Mouse (Mus musculus): ENCODE measurements around the gene Slc25a53. TPM values are rescaled to one million over a fixed set of nuclear protein-coding genes. Genes with fewer than 3 reads are reported as not detected.

Slc25a53 gene
- polyA plus RNA-seq, 1 experiment from 2014 or later = 5.2 TPM

DNA sequence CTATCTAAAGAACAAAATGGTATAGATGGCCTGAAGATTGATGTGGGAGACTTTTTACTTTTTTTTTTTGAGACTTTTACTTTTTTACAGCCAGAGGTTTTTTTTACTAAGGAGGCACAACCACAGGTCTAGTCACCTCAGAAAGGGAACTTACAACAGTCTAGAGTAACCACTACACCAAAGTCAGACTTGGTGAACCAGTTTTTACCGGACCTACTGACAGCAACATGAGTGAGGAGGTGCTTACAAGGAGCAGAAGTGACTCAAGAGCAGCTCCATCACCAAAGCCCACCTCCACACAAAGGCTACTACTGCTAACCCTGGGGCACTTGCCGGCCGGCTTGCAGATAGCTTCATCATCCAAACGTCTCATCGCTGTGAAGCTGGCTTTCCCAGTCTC is 6.4 kb downstream of the Slc25a53 start:
- Histone ChIP-seq H3K36me3 (ENCODE audit: control insufficient read depth, insufficient read depth, low read length) (0 out of 2 replicates have a peak, but pooled peaks cover 15% of the 10 kb centered on the region), H3K4me1 (ENCODE audit: control insufficient read depth in 2 of 2, insufficient read depth in 2 of 2, low read length in 2 of 2) (no peaks in the 10 kb centered on the region), H3K9me3 (ENCODE audit: control insufficient read depth, low read length) (no peaks in the 10 kb centered on the region), H3K27me3 (ENCODE audit: control insufficient read depth, insufficient read depth, low read length) (no peaks in the 10 kb centered on the region), H3K4me3 (ENCODE audit: control insufficient read depth in 1 of 2, insufficient read depth in 1 of 2, low read depth in 1 of 2, low read length in 2 of 2) (no peak overlapping the region), H3K27ac (replicated peaks in 1 of 2; ENCODE audit: control insufficient read depth in 1 of 2, insufficient read depth in 1 of 2, low read depth in 2 of 2, low read length in 2 of 2) (no peak overlapping the region), H3K9ac (ENCODE audit: low read length) (no peak overlapping the region), H3K4me2 (ENCODE audit: low read length) (no peak overlapping the region)
- ATAC-seq (ENCODE audit: insufficient number of reproducible peaks, insufficient read depth, low FRiP score, low read depth) = no peak
- WGBS = 85% methylated on average over 5 of the region's 5 CpGs

- ATAC-seq (ENCODE audit: insufficient number of reproducible peaks, insufficient read depth, low FRiP score, low read depth) = no peak
- 94% methylated on average over 8 of the region's 8 CpGs for WGBS
These were observed 7.2 kb downstream of the Slc25a53 start for GRCm38 (mm10) chrX:137030916-137031315.

DNA sequence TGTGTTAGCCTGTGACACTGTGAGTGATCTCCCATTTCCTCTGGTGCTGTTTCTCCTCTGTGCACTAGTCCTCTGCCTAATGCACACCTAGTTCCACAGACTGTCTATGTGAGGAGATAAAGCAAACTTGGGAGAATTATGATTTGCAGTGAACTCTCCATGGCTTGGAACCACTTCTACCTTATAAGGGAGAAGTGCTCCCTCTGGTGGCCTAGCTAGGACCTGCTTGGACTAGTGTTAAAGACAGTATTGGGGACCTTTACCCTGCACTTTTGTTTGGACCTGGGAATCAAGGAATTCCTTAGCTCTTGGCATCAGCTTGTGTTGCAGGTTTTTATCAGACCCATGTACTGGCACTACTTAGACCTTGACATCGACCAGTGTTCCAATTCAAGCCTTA is 18.8 kb downstream of the Slc25a53 start:
- H3K27me3 ChIP-seq (ENCODE audit: control insufficient read depth, insufficient read depth, low read length) = no peaks in the 10 kb centered on the region
- no peaks in the 10 kb centered on the region for H3K4me1 ChIP-seq (ENCODE audit: control insufficient read depth in 2 of 2, insufficient read depth in 2 of 2, low read length in 2 of 2)
- H3K4me2 ChIP-seq (ENCODE audit: low read length) = no peak overlapping the region
- 19% methylated on average over 1 of the region's 1 CpGs for WGBS
- no peak overlapping the region for H3K4me3 ChIP-seq (ENCODE audit: control insufficient read depth in 1 of 2, insufficient read depth in 1 of 2, low read depth in 1 of 2, low read length in 2 of 2)
- H3K27ac ChIP-seq (replicated peaks in 1 of 2; ENCODE audit: control insufficient read depth in 1 of 2, insufficient read depth in 1 of 2, low read depth in 2 of 2, low read length in 2 of 2) = no peak overlapping the region
- H3K9me3 ChIP-seq (ENCODE audit: control insufficient read depth, low read length) = no peaks in the 10 kb centered on the region
- peaks cover 5% of the 10 kb centered on the region for H3K36me3 ChIP-seq (ENCODE audit: control insufficient read depth, insufficient read depth, low read length)
- no peak overlapping the region for H3K9ac ChIP-seq (ENCODE audit: low read length)
- ATAC-seq (ENCODE audit: insufficient number of reproducible peaks, insufficient read depth, low FRiP score, low read depth) = no peak

More at GRCm38 (mm10) chrX:137030916-137031315, 7.2 kb downstream of the Slc25a53 start:
- Histone ChIP-seq H3K27me3 (ENCODE audit: control insufficient read depth, insufficient read depth, low read length) (no peaks in the 10 kb centered on the region), H3K4me3 (ENCODE audit: control insufficient read depth in 1 of 2, insufficient read depth in 1 of 2, low read depth in 1 of 2, low read length in 2 of 2) (no peak overlapping the region), H3K36me3 (ENCODE audit: control insufficient read depth, insufficient read depth, low read length) (0 out of 2 replicates have a peak, but pooled peaks cover 19% of the 10 kb centered on the region), H3K4me2 (ENCODE audit: low read length) (no peak overlapping the region), H3K4me1 (ENCODE audit: control insufficient read depth in 2 of 2, insufficient read depth in 2 of 2, low read length in 2 of 2) (no peaks in the 10 kb centered on the region), H3K9me3 (ENCODE audit: control insufficient read depth, low read length) (no peaks in the 10 kb centered on the region), H3K27ac (replicated peaks in 1 of 2; ENCODE audit: control insufficient read depth in 1 of 2, insufficient read depth in 1 of 2, low read depth in 2 of 2, low read length in 2 of 2) (no peak overlapping the region), H3K9ac (ENCODE audit: low read length) (no peak overlapping the region)

DNA sequence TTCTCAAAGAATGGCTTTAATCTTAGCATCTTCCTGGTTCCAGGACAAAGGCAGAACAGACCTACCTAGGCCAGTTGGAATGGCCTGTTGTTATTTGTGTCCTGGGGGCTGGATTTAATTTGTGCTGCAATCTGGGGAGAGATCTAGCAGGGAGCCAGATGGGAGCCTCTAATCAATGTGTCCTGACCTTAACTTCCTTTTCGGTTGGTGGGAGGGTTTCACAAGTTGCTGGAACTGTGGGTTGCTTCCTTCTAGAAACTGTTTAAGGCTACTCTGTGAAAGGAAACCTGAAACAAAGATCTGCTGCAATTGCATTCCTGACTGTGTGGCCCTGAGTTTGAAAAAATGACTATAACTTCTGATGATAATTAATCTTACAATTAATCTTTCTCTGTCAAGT is 20.4 kb downstream of the Slc25a53 start:
- H3K9me3 ChIP-seq (ENCODE audit: control insufficient read depth, low read length) = no peaks in the 10 kb centered on the region
- H3K36me3 ChIP-seq (ENCODE audit: control insufficient read depth, insufficient read depth, low read length) = peaks cover 16% of the 10 kb centered on the region
- no peaks in the 10 kb centered on the region for H3K27me3 ChIP-seq (ENCODE audit: control insufficient read depth, insufficient read depth, low read length)
- H3K4me2 ChIP-seq (ENCODE audit: low read length) = no peak overlapping the region
- no peak for ATAC-seq (ENCODE audit: insufficient number of reproducible peaks, insufficient read depth, low FRiP score, low read depth)
- no peaks in the 10 kb centered on the region for H3K4me1 ChIP-seq (ENCODE audit: control insufficient read depth in 2 of 2, insufficient read depth in 2 of 2, low read length in 2 of 2)
- H3K4me3 ChIP-seq (ENCODE audit: control insufficient read depth in 1 of 2, insufficient read depth in 1 of 2, low read depth in 1 of 2, low read length in 2 of 2) = no peak overlapping the region
- no peak overlapping the region for H3K27ac ChIP-seq (replicated peaks in 1 of 2; ENCODE audit: control insufficient read depth in 1 of 2, insufficient read depth in 1 of 2, low read depth in 2 of 2, low read length in 2 of 2)
- H3K9ac ChIP-seq (ENCODE audit: low read length) = no peak overlapping the region
- 72% methylated on average over 1 of the region's 1 CpGs for WGBS

DNA sequence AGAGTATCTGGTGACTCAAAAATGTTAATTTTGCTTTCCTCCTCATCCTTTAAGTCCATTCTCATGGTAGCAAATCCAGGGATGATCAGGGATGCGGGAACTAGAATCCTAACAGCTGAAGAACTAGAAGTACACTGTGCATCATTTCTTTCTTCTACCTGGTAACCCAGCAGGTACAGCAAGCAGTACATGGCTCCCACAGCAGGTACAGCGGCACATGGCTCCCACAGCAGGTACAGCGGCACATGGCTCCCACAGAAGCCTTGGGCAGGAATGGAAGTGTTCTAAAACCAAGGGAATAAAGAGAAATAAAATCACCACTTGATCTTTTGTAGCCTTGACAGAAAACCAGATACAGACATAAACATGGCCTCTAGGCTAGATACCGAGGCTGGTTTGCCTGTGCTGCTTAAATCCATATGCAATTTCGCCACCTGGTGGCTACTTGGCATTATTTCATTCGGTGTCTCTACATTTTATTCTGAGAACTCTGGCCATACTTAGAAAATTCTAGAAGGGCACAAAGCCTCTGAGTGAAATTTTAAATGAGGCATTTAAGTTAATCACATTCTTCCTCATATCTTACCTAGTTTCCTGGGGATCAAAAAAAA is 22.9 kb downstream of the Slc25a53 start:
- Histone ChIP-seq H3K9ac (ENCODE audit: low read length) (no peak overlapping the region), H3K4me3 (ENCODE audit: control insufficient read depth in 1 of 2, insufficient read depth in 1 of 2, low read depth in 1 of 2, low read length in 2 of 2) (no peak overlapping the region), H3K4me2 (ENCODE audit: low read length) (no peak overlapping the region), H3K27ac (replicated peaks in 1 of 2; ENCODE audit: control insufficient read depth in 1 of 2, insufficient read depth in 1 of 2, low read depth in 2 of 2, low read length in 2 of 2) (no peak overlapping the region), H3K4me1 (ENCODE audit: control insufficient read depth in 2 of 2, insufficient read depth in 2 of 2, low read length in 2 of 2) (no peaks in the 10 kb centered on the region), H3K36me3 (ENCODE audit: control insufficient read depth, insufficient read depth, low read length) (peaks cover 19% of the 10 kb centered on the region), H3K27me3 (ENCODE audit: control insufficient read depth, insufficient read depth, low read length) (no peaks in the 10 kb centered on the region), H3K9me3 (ENCODE audit: control insufficient read depth, low read length) (no peaks in the 10 kb centered on the region)
- ATAC-seq (ENCODE audit: insufficient number of reproducible peaks, insufficient read depth, low FRiP score, low read depth) = no peak
- 46% methylated on average over 6 of the region's 6 CpGs for WGBS

DNA sequence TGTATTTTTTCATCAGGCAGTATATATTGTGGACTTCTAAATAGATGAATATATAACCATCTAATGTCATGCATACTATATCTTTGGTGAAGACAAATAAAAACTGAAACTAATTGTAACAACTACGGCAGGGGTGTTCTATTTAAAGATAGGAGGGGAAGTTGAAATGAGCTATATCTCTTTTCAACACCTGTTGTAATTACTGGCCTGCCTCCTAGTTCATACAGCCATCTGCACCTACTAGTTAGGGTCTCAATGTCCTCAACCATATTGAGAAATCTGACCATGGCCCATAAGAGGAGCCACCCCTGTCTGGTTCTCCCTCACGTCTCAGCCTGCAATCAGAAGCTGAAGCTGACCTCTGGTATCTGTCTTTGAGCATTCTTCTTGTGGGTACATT is 41.8 kb downstream of the Slc25a53 start:
- no peaks in the 10 kb centered on the region; a peak in 1 of 4 replicates for H3K4me1 ChIP-seq (ENCODE audit: control insufficient read depth in 2 of 2, insufficient read depth in 2 of 2, low read length in 2 of 2)
- WGBS = 81% methylated on average over 2 of the region's 2 CpGs
- no peak overlapping the region for H3K4me2 ChIP-seq (ENCODE audit: low read length)
- H3K4me3 ChIP-seq (ENCODE audit: control insufficient read depth in 1 of 2, insufficient read depth in 1 of 2, low read depth in 1 of 2, low read length in 2 of 2) = no peak overlapping the region
- H3K9ac ChIP-seq (ENCODE audit: low read length) = no peak overlapping the region
- 0 out of 2 replicates have a peak, but pooled peaks cover 3% of the 10 kb centered on the region for H3K36me3 ChIP-seq (ENCODE audit: control insufficient read depth, insufficient read depth, low read length)
- H3K9me3 ChIP-seq (ENCODE audit: control insufficient read depth, low read length) = no peaks in the 10 kb centered on the region
- H3K27ac ChIP-seq (replicated peaks in 1 of 2; ENCODE audit: control insufficient read depth in 1 of 2, insufficient read depth in 1 of 2, low read depth in 2 of 2, low read length in 2 of 2) = no peak overlapping the region
- no peaks in the 10 kb centered on the region for H3K27me3 ChIP-seq (ENCODE audit: control insufficient read depth, insufficient read depth, low read length)
- ATAC-seq (ENCODE audit: insufficient number of reproducible peaks, insufficient read depth, low FRiP score, low read depth) = no peak

GRCm38 (mm10) chrX:136993641-136994040 is 44.5 kb downstream of the Slc25a53 start:
- WGBS = 30% methylated on average over 14 of the region's 14 CpGs
- Histone ChIP-seq H3K4me3 (ENCODE audit: control insufficient read depth in 1 of 2, insufficient read depth in 1 of 2, low read depth in 1 of 2, low read length in 2 of 2) (no peak overlapping the region; a peak in 1 of 4 replicates), H3K27ac (replicated peaks in 1 of 2; ENCODE audit: control insufficient read depth in 1 of 2, insufficient read depth in 1 of 2, low read depth in 2 of 2, low read length in 2 of 2) (no peak overlapping the region), H3K4me1 (ENCODE audit: control insufficient read depth in 2 of 2, insufficient read depth in 2 of 2, low read length in 2 of 2) (no peaks in the 10 kb centered on the region; a peak in 1 of 4 replicates), H3K36me3 (ENCODE audit: control insufficient read depth, insufficient read depth, low read length) (no peaks in the 10 kb centered on the region), H3K9me3 (ENCODE audit: control insufficient read depth, low read length) (no peaks in the 10 kb centered on the region), H3K9ac (ENCODE audit: low read length) (no peak overlapping the region), H3K4me2 (ENCODE audit: low read length) (peak overlapping the region; percentile 72), H3K27me3 (ENCODE audit: control insufficient read depth, insufficient read depth, low read length) (no peaks in the 10 kb centered on the region)
- ATAC-seq (ENCODE audit: insufficient number of reproducible peaks, insufficient read depth, low FRiP score, low read depth) = no peak
